Mouse (Mus musculus) lung, embryonic 14.5 days (tissue): Measurements from ENCODE around the gene Rab34. TPM values are rescaled to one million over a fixed set of nuclear protein-coding genes. Genes with fewer than 3 reads are reported as not detected.

Experiments used
- ATAC-seq: fragments of 200-750 bp; cut with Nextera tagmentation; 2 replicates; pipeline ENCODE4 v1.8.0; 2017; ENCODE audit warnings: mild to moderate bottlenecking, moderate TSS enrichment, moderate library complexity; ENCODE audit not compliant: insufficient read depth
- DNase-seq: peaks from one replicate; pipeline ENCODE4 v3.0.0-alpha.2; 2015
- H3K27ac ChIP-seq: fragments of 300-500 bp; sonication (generic); 2 replicates; pipeline ENCODE4 v1.5.1; 2014; ENCODE audit warnings: low read depth, mild to moderate bottlenecking, moderate library complexity
- H3K27me3 ChIP-seq: fragments of 300-500 bp; sonication (generic); 2 replicates; pipeline ENCODE4 v1.6.1; 2014; ENCODE audit warnings: low read length, control low read depth; ENCODE audit not compliant: insufficient read depth
- H3K36me3 ChIP-seq: fragments of 300-500 bp; sonication (generic); 2 replicates; pipeline ENCODE4 v1.6.1; 2014; ENCODE audit warnings: control low read depth; ENCODE audit not compliant: insufficient read depth
- H3K4me1 ChIP-seq: fragments of 300-500 bp; sonication (generic); 2 replicates; pipeline ENCODE4 v1.6.1; 2014; ENCODE audit warnings: antibody characterized with exemption, control low read depth; ENCODE audit not compliant: insufficient read depth
- H3K4me2 ChIP-seq: fragments of 300-500 bp; sonication (generic); 2 replicates; pipeline ENCODE4 v1.6.1; 2014; ENCODE audit warnings: mild to moderate bottlenecking
- H3K4me3 ChIP-seq: fragments of 300-500 bp; sonication (generic); 2 replicates; pipeline ENCODE4 v1.5.1; 2014; ENCODE audit warnings: low read depth, low read length
- H3K9ac ChIP-seq: fragments of 300-500 bp; sonication (generic); 2 replicates; pipeline ENCODE4 v1.6.1; 2014
- H3K9me3 ChIP-seq: fragments of 300-500 bp; sonication (generic); 2 replicates; pipeline ENCODE4 v1.6.1; 2016; ENCODE audit warnings: low read depth, low read length, control low read depth
- CTCF ChIP-seq: IDR thresholded peaks from 2 replicates; pipeline ENCODE4 v1.5.1; 2016; ENCODE audit warnings: antibody characterized with exemption, low read depth
- WGBS: fragments of 180-500 bp; shearing (Covaris S2); extraction: QIAGEN DNeasy Blood & Tissue Kit; methylation state at CpG from one replicate; pipeline ENCODE4 v1.1.7; 2014; 5-methylcytosine and 5-hydroxymethylcytosine counted together
- polyA plus RNA-seq: library from polyadenylated mRNA; unstranded; fragments of >200 nt; fragmentation: Nextera tagmentation; extraction: Ambion mirVana; gene quantifications from 2 replicates; pipeline ENCODE4 v1.2.1, GENCODE M21; 2014

Rab34 gene
- polyA plus RNA-seq, 1 experiment from 2014 or later = 140 TPM

DNA sequence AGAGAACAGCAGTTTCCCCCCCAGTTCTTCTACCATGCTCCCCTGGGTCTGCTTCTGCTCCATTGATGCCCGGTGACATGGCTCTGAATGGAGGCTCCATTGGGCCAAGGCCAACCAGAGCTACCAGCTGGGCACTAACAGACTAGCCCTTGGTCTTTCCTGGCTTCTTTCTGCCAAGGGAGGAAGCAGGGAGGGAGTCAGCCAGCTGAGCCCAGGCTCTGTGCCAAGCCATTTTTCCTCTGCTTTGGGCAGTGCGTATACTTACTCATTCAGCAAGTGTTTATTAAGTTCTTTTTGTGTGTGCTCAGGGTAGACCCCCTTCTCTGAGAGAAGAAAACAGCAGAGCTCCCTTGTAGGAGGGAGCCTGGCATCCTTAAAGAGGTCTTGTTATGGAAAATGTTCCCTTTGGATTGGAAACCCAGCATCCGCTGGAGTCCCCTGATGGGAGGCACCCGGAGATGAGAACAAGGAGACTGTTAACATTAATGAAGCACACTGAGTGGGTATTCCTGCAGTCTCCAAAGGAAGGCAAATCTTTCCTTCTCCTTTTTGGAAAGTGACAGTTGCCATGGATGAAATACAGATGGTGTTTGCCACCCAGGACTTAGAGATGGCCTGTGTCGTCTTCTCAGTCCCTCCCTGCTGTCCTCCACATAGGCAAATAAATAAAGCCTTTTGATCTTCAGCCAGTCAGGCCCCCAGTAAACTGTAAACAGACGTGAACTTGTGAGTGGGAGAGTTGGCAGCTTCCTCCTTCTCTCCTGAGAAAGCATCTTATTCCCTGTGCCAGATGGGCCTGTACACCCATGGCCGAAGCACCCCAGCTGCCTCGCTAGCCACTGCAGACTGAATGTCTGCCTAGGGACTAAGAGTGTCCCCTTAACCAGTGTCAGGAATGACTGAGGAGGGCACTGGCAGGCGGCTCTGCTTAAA lies 35.7 kb upstream of the Rab34 start:
- TF ChIP-seq CTCF = no peak
- H3K36me3 ChIP-seq = peaks cover 76% of the 10 kb centered on the region
- peak; percentile 89 for DNase-seq

DNA sequence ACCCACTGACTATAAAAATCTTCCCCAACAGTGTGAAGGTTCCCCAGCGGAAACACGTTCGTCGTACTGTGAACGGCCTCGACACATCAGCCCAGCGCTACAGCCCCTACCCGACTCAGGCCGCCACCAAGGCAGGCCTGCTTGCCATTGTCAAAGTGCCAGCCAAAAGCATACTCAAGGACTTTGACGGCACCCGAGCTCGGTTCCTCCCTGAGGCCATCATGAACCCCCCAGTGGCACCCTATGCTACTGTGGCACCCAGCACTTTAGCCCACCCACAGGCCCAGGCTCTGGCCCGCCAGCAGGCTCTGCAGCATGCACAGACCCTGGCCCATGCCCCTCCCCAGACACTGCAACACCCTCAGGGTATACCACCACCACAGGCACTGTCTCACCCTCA lies 34.5 kb upstream of the Rab34 start:
- no peak overlapping the region for H3K4me3 ChIP-seq
- no peak for DNase-seq
- H3K4me1 ChIP-seq = 0 out of 2 replicates have a peak, but pooled peaks cover 6% of the 10 kb centered on the region
- no peak for ATAC-seq
- H3K4me2 ChIP-seq = no peak overlapping the region
- H3K36me3 ChIP-seq = peaks cover 83% of the 10 kb centered on the region
- 81% methylated on average over 13 of the region's 13 CpGs for WGBS
- H3K9ac ChIP-seq = no peak overlapping the region; the same call in 1 of the 2 replicates
- H3K9me3 ChIP-seq = no peaks in the 10 kb centered on the region
- no peaks in the 10 kb centered on the region for H3K27me3 ChIP-seq
- peak overlapping the region; percentile 81 for H3K27ac ChIP-seq
- no peak for TF ChIP-seq CTCF

More for the DNA sequence above, 35.7 kb upstream of the Rab34 start:
- ATAC-seq = peak; percentile 83
- H3K4me2 ChIP-seq = peak overlapping the region; percentile 2; the same call in 1 of the 2 replicates
- H3K4me1 ChIP-seq = 0 out of 2 replicates have a peak, but pooled peaks cover 6% of the 10 kb centered on the region
- H3K27ac ChIP-seq = peak overlapping the region; percentile 81
- no peak overlapping the region for H3K9ac ChIP-seq
- no peak overlapping the region for H3K4me3 ChIP-seq
- no peaks in the 10 kb centered on the region for H3K27me3 ChIP-seq
- 34% methylated on average over 9 of the region's 9 CpGs for WGBS
- no peaks in the 10 kb centered on the region for H3K9me3 ChIP-seq

DNA sequence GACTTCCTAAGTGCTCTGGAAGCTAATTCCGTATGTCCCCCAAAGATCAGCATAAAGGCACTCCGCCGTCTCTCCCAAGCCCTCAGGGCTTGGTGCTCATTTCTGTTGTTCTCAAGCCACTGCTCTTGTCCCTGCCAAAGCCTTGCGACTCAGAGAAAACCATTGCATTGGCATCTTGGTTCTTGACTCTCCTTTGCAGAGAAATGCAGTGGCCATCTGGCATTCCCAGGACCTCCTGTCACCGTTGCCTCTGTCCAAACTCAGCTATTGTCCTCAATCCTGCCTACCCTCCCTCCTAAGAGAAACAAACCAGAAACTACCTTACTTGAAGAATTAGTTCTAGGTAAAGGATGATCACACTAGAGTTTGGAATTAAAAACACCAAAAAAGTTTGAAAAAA lies 32.6 kb upstream of the Rab34 start:
- H3K9ac ChIP-seq = no peak overlapping the region
- H3K27me3 ChIP-seq = no peaks in the 10 kb centered on the region
- H3K27ac ChIP-seq = no peak overlapping the region
- H3K36me3 ChIP-seq = peaks cover 83% of the 10 kb centered on the region
- no peaks in the 10 kb centered on the region for H3K9me3 ChIP-seq
- DNase-seq (no peak), ATAC-seq (no peak)
- 0 out of 2 replicates have a peak, but pooled peaks cover 6% of the 10 kb centered on the region for H3K4me1 ChIP-seq
- H3K4me3 ChIP-seq = no peak overlapping the region
- 84% methylated on average over 5 of the region's 5 CpGs for WGBS
- TF ChIP-seq CTCF = no peak
- H3K4me2 ChIP-seq = no peak overlapping the region

DNA sequence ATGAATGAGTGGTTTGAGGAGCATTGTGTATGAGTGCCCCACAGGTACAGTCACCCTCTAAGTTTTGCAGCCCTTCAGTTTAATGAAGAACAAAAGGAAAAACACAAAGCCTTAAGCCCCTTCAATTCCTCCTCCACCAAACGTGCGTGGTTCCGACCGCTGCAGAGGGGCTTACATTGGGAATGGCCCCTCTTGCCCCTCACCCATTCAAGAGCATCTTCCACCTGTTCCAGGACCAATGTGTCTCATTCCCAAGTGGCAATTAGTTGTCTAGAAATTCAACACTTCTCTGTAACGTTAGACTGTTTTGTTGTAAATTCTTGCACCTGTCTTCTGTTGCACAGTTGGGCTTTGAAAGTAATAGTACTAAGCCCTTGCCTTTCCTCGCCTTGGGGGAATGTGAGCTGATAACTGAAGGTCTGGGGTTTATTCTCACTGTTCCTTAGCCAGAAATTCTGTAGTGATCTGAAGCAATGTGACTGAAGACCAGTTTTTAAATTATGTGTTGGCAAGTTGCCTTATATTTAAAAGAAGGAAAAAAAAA lies 32.0 kb upstream of the Rab34 start:
- Histone ChIP-seq H3K36me3 (peaks cover 83% of the 10 kb centered on the region), H3K4me3 (no peak overlapping the region), H3K4me1 (0 out of 2 replicates have a peak, but pooled peaks cover 6% of the 10 kb centered on the region), H3K9ac (no peak overlapping the region), H3K9me3 (no peaks in the 10 kb centered on the region), H3K27me3 (no peaks in the 10 kb centered on the region), H3K27ac (no peak overlapping the region), H3K4me2 (no peak overlapping the region)
- 73% methylated on average over 6 of the region's 6 CpGs for WGBS
- no peak for TF ChIP-seq CTCF
- no peak for DNase-seq
- ATAC-seq = no peak

GRCm38 (mm10) chr11:78159096-78159495 lies 29.1 kb upstream of the Rab34 start:
- Histone ChIP-seq H3K4me3 (no peak overlapping the region), H3K9me3 (no peaks in the 10 kb centered on the region), H3K4me2 (no peak overlapping the region), H3K27ac (no peak overlapping the region), H3K27me3 (no peaks in the 10 kb centered on the region), H3K9ac (no peak overlapping the region), H3K4me1 (peaks cover 6% of the 10 kb centered on the region; the same call in 1 of the 2 replicates), H3K36me3 (peaks cover 87% of the 10 kb centered on the region)
- ATAC-seq (peak; percentile 18), DNase-seq (peak; percentile 93)
- TF ChIP-seq CTCF = peak; percentile 100
- 15% methylated on average over 2 of the region's 2 CpGs for WGBS

GRCm38 (mm10) chr11:78159557-78159956 lies 28.7 kb upstream of the Rab34 start:
- Histone ChIP-seq H3K9ac (no peak overlapping the region), H3K4me1 (peaks cover 6% of the 10 kb centered on the region; the same call in 1 of the 2 replicates), H3K36me3 (peaks cover 83% of the 10 kb centered on the region), H3K9me3 (no peaks in the 10 kb centered on the region), H3K27ac (peak overlapping the region; percentile 8; the same call in 1 of the 2 replicates), H3K4me2 (no peak overlapping the region), H3K4me3 (no peak overlapping the region), H3K27me3 (no peaks in the 10 kb centered on the region)
- no peak for ATAC-seq
- WGBS = 57% methylated on average over 7 of the region's 7 CpGs
- no peak for TF ChIP-seq CTCF
- DNase-seq = no peak

- Histone ChIP-seq H3K4me1 (peaks cover 6% of the 10 kb centered on the region; the same call in 1 of the 2 replicates), H3K27me3 (no peaks in the 10 kb centered on the region), H3K4me2 (no peak overlapping the region), H3K9ac (no peak overlapping the region), H3K27ac (no peak overlapping the region), H3K36me3 (peaks cover 76% of the 10 kb centered on the region), H3K4me3 (no peak overlapping the region), H3K9me3 (no peaks in the 10 kb centered on the region)
- no peak for DNase-seq
- WGBS = 75% methylated on average over 18 of the region's 18 CpGs
- ATAC-seq = no peak
- no peak for TF ChIP-seq CTCF
These were observed 28.1 kb upstream of the Rab34 start for GRCm38 (mm10) chr11:78160171-78160570.
